Mouse (Mus musculus) limb, embryonic 13.5 days (tissue): ENCODE data around the gene Ugt8a. TPM values are rescaled to one million over a fixed set of nuclear protein-coding genes. Genes with fewer than 3 reads are reported as not detected.

Experiments
- ATAC-seq: fragments of 200-750 bp; cut with Nextera tagmentation; 2 replicates; pipeline ENCODE4 v1.8.0; 2017; ENCODE audit warnings: low read depth, moderate number of reproducible peaks, moderate TSS enrichment; ENCODE audit not compliant: low FRiP score
- H3K27ac ChIP-seq: fragments of 300-500 bp; sonication (generic); 2 replicates; pipeline ENCODE4 v1.5.1; 2015; ENCODE audit warnings: inconsistent platforms, mild to moderate bottlenecking, moderate library complexity
- H3K27me3 ChIP-seq: fragments of 300-500 bp; sonication (generic); 2 replicates; pipeline ENCODE4 v1.6.1; 2015; ENCODE audit warnings: mild to moderate bottlenecking, inconsistent platforms
- H3K36me3 ChIP-seq: fragments of 300-500 bp; sonication (generic); 2 replicates; pipeline ENCODE4 v1.6.1; 2015; ENCODE audit warnings: inconsistent platforms, mild to moderate bottlenecking, moderate library complexity
- H3K4me1 ChIP-seq: fragments of 300-500 bp; sonication (generic); 2 replicates; pipeline ENCODE4 v1.6.1; 2015; ENCODE audit warnings: inconsistent platforms
- H3K4me2 ChIP-seq: fragments of 300-500 bp; sonication (generic); replicated peaks from 2 replicates; pipeline ENCODE4 v1.6.1; 2015; ENCODE audit warnings: inconsistent platforms, mild to moderate bottlenecking, moderate library complexity
- H3K4me3 ChIP-seq: fragments of 300-500 bp; sonication (generic); 2 replicates; pipeline ENCODE4 v1.5.1; 2015; ENCODE audit warnings: moderate library complexity, mild to moderate bottlenecking, inconsistent platforms
- H3K9ac ChIP-seq: fragments of 300-500 bp; sonication (generic); 2 replicates; pipeline ENCODE4 v1.6.1; 2015; ENCODE audit warnings: mild to moderate bottlenecking, inconsistent platforms
- H3K9me3 ChIP-seq: fragments of 300-500 bp; sonication (generic); 2 replicates; pipeline ENCODE4 v1.6.1; 2016; ENCODE audit warnings: inconsistent platforms
- WGBS: fragments of 180-500 bp; shearing (Covaris S2); methylation state at CpG from one replicate; pipeline ENCODE4 v1.1.7; 2015; 5-methylcytosine and 5-hydroxymethylcytosine counted together
- polyA plus RNA-seq: library from polyadenylated mRNA; unstranded; fragments of >200 nt; fragmentation: Nextera tagmentation; extraction: Ambion mirVana; gene quantifications from 2 replicates; pipeline ENCODE4 v1.2.1, GENCODE M21; 2015

Gene Ugt8a
- polyA plus RNA-seq, 1 experiment from 2014 or later, result 0.29 TPM

DNA sequence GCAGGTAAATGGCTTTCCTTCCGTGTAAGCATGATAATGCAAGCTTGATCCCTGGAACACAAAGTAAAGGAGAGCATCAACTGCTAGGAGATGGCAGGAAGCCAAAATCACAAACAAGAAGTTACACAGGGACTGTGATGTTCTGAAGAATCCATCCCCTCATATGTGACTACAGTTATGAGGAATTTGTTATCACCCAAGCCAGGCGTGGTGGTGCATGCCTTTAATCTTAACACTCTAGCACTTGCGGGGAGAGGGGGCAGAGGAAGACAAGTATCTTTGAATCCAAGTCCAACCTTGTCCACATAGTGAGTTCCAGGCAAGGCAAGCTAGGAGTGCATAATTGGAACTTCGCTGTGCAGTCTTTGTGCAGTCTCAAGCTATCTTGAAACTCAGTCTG, 110.4 kb downstream of the Ugt8a start:
- Histone ChIP-seq H3K27ac (no peak overlapping the region), H3K9ac (no peak overlapping the region)
- 81% methylated on average over 4 of the region's 4 CpGs for WGBS

DNA sequence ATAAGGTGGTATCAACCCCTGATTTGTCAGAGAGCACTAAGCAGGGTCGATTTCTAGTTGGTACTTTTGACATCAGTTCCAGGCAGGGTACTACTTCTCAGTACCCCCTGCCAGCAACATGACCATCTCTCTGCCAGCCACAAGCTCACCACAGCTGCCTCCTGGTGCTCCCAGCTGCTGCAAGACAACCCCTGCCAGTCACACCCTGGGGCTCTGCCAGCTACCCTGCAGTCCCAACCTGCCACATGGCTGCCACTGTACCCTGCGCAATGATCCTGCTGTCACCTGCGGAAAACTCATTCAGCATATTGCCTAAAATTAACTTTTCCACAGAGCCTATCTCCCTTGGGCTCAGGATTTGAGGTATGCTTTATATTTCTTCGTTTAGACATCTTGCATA, 111.2 kb downstream of the Ugt8a start:
- Histone ChIP-seq H3K9ac (no peak overlapping the region), H3K27ac (no peak overlapping the region), H3K4me2 (no peak overlapping the region), H3K36me3 (no peaks in the 10 kb centered on the region), H3K9me3 (no peaks in the 10 kb centered on the region), H3K4me1 (no peaks in the 10 kb centered on the region), H3K27me3 (no peaks in the 10 kb centered on the region), H3K4me3 (no peak overlapping the region)
- 85% methylated on average over 4 of the region's 4 CpGs for WGBS
- no peak for ATAC-seq

More for the DNA sequence above, 110.4 kb downstream of the Ugt8a start:
- no peaks in the 10 kb centered on the region for H3K4me1 ChIP-seq
- H3K9me3 ChIP-seq, result no peaks in the 10 kb centered on the region
- no peak overlapping the region for H3K4me2 ChIP-seq
- H3K36me3 ChIP-seq, result no peaks in the 10 kb centered on the region
- ATAC-seq, result no peak
- no peaks in the 10 kb centered on the region for H3K27me3 ChIP-seq
- no peak overlapping the region for H3K4me3 ChIP-seq

DNA sequence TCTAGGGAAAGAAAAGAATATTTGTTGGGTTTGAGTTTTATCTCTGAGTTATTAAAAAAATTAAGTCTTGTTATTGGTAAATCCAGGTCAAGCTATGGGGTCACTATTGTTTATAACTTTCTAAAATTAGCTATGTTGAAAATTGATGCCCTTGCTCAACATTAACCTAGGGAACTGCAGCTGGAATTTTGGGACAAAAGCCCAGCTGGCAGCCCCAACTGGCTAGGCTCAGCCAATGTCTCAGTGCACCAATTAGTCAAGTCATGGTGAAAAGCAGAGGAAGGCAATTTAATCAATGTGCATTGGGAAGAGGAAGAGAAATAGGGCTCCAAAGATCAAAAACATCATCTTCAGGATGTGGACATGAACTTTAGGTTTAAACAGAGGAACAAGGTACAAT, 118.7 kb downstream of the Ugt8a start:
- Histone ChIP-seq H3K4me3 (no peak overlapping the region), H3K9me3 (no peaks in the 10 kb centered on the region), H3K27ac (no peak overlapping the region), H3K9ac (no peak overlapping the region), H3K36me3 (no peaks in the 10 kb centered on the region), H3K27me3 (no peaks in the 10 kb centered on the region), H3K4me1 (no peaks in the 10 kb centered on the region), H3K4me2 (no peak overlapping the region)
- no peak for ATAC-seq
